Mouse (Mus musculus): ENCODE data around the gene Lysmd2. TPM values are rescaled to one million over a fixed set of nuclear protein-coding genes. Genes with fewer than 3 reads are reported as not detected.
A peak's percentile ranks its signal among the peaks of the same experiment; 100 is the strongest.
"Not testable (repeated sequence)": the region's sequence is repeated elsewhere in the genome, so short reads cannot be mapped to it uniquely, and the experiment has no call there.

Gene Lysmd2
- polyA plus RNA-seq, 1 experiment from 2014 or later: 29.0 TPM

GRCm38 (mm10) chr9:75633603-75634002 is 8.1 kb downstream of the Lysmd2 start:
- H3K9me3 ChIP-seq: no peaks in the 10 kb centered on the region
- WGBS: 93% methylated on average over 8 of the region's 8 CpGs
- no peaks in the 10 kb centered on the region for H3K27me3 ChIP-seq
- no peak overlapping the region for H3K27ac ChIP-seq (replicated peaks)
- H3K4me2 ChIP-seq (replicated peaks): no peak overlapping the region
- no peak for ATAC-seq (replicated peaks)
- no peak overlapping the region for H3K9ac ChIP-seq (replicated peaks)
- no peaks in the 10 kb centered on the region for H3K4me1 ChIP-seq
- H3K36me3 ChIP-seq: no peaks in the 10 kb centered on the region
- H3K4me3 ChIP-seq: no peak overlapping the region

DNA sequence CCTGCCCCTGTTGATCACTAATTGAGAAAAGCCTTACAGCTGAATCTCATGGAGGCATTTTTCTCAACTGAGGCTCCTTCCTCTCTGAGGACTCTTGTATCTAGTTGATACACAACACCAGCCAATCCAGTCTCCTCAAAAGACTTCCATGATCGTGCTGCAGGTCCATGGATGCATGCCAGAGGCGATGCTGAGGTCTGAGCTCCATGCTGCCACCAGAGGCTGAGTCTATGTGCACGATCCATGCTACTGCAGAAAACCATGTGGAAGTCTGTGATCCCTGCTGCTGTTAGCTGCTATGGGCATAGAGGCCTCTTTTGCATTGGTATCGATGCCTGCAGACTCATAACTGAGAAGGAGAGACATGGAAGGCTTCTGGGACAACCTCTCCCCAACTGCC is 8.7 kb downstream of the Lysmd2 start:
- Histone ChIP-seq H3K27me3 (no peaks in the 10 kb centered on the region), H3K4me2 (replicated peaks) (no peak overlapping the region), H3K27ac (replicated peaks) (no peak overlapping the region), H3K9me3 (no peaks in the 10 kb centered on the region), H3K4me3 (no peak overlapping the region), H3K36me3 (no peaks in the 10 kb centered on the region), H3K9ac (replicated peaks) (no peak overlapping the region), H3K4me1 (no peaks in the 10 kb centered on the region)
- WGBS: 80% methylated on average over 4 of the region's 4 CpGs
- no peak for ATAC-seq (replicated peaks)

DNA sequence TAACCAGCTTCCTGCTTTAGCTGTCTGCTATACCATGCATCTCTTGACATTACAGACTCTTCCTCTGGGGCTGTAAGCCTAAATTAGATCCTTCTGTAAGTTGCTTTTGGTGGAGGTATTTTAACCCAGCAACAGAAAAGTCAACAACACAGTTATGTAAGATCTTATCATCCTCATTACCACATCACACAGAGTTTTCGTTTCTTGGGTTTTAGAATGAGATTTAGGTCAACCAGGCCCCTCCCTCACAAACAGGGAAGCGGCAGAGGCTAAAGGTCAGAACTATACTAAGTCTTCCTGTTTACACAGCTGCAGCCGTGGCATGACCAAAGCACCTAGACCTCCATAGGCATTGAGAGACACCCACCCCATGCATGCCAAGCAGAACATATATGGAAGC is 19.9 kb downstream of the Lysmd2 start:
- Histone ChIP-seq H3K36me3 (peaks cover 66% of the 10 kb centered on the region), H3K4me2 (replicated peaks) (no peak overlapping the region), H3K9ac (replicated peaks) (no peak overlapping the region), H3K9me3 (no peaks in the 10 kb centered on the region), H3K27me3 (no peaks in the 10 kb centered on the region), H3K4me3 (no peak overlapping the region), H3K4me1 (no peaks in the 10 kb centered on the region), H3K27ac (replicated peaks) (no peak overlapping the region)
- 89% methylated on average over 3 of the region's 3 CpGs for WGBS
- ATAC-seq (replicated peaks): no peak

DNA sequence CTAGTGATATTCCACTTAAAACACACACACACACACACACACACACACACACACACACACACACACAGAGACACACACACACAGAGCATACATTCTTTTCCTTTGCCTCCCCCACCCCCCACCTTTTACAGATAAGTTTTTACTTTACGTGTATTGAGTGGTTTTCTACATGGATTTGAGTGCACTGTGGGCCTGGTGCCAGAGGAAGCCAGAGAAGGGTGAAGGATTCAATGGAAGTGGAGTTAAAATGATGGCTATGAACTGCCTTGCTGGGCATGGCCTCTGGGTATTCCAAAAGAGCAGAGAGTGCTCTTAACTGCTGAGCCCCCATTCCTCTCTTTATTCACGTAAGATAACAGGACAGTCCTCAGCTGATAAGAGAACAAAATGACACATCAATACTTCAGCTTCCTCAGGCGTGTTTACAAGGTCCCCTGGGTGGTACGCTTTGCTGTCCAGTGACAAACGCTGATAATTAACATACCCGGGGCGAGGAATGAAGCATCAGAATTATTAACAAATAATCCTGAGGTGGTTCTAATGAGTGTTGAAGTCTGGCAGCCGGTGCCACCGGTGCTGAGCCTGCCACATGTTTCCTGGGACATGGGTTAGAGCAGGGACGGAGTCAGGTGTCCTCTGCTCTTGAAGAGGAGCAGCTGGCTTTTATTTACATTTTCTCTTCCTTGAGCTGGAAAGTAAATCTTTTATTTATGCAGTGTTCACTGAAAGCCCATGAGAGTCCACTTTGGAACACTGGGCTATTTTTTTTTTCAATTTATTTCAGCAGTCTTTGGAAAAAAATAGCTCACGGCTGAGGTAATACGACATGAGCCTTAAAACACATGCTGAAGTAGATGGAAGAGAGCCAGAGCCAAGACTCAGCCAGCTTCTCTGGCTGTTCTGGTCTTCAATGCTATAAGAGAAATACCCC is 28.7 kb downstream of the Lysmd2 start:
- 63% methylated on average over 12 of the region's 12 CpGs for WGBS
- no peaks in the 10 kb centered on the region for H3K4me1 ChIP-seq
- peaks cover 68% of the 10 kb centered on the region for H3K36me3 ChIP-seq
- H3K27me3 ChIP-seq: no peaks in the 10 kb centered on the region
- no peak overlapping the region for H3K27ac ChIP-seq (replicated peaks)
- H3K4me2 ChIP-seq (replicated peaks): no peak overlapping the region
- H3K9ac ChIP-seq (replicated peaks): no peak overlapping the region
- H3K9me3 ChIP-seq: no peaks in the 10 kb centered on the region
- no peak overlapping the region for H3K4me3 ChIP-seq
- no peak for ATAC-seq (replicated peaks)

GRCm38 (mm10) chr9:75656456-75656855 is 30.9 kb downstream of the Lysmd2 start:
- not testable (repeated sequence) for H3K4me3 ChIP-seq; H3K9me3 ChIP-seq; H3K9ac ChIP-seq (replicated peaks); ATAC-seq (replicated peaks); H3K4me2 ChIP-seq (replicated peaks); H3K27ac ChIP-seq (replicated peaks); H3K27me3 ChIP-seq; H3K4me1 ChIP-seq
- WGBS: 86% methylated on average over 3 of the region's 3 CpGs
- H3K36me3 ChIP-seq: peaks cover 67% of the 10 kb centered on the region

DNA sequence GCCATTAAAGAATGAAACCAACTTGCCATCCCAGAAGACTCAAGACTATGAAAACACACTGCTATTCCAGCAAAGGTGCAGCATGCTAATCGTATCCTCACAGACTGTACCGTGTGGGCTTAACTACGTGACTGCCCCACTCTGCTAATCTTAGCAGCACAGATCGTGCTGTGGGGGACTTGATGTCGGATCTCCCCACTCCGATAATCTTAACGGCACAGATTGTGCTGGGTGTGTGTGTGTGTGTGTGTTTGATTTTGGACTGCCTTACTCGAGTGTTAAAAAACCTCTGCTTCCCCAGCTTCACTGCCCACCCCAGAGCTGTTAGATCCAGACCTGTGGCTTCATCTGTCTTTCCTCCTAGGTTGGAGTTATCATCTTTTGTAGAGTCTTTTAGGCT is 35.4 kb downstream of the Lysmd2 start:
- no peak for ATAC-seq (replicated peaks)
- Histone ChIP-seq H3K36me3 (peaks cover 70% of the 10 kb centered on the region), H3K4me2 (replicated peaks) (no peak overlapping the region)

GRCm38 (mm10) chr9:75665364-75665763 is 39.8 kb downstream of the Lysmd2 start:
- no peaks in the 10 kb centered on the region for H3K4me1 ChIP-seq
- no peak overlapping the region for H3K27ac ChIP-seq (replicated peaks)
- H3K9me3 ChIP-seq: no peaks in the 10 kb centered on the region
- H3K4me3 ChIP-seq: no peak overlapping the region
- no peaks in the 10 kb centered on the region for H3K27me3 ChIP-seq
- 74% methylated on average over 6 of the region's 6 CpGs for WGBS
- no peak overlapping the region for H3K4me2 ChIP-seq (replicated peaks)
- no peak for ATAC-seq (replicated peaks)
- no peak overlapping the region for H3K9ac ChIP-seq (replicated peaks)
- peaks cover 75% of the 10 kb centered on the region for H3K36me3 ChIP-seq

More for the DNA sequence above, 35.4 kb downstream of the Lysmd2 start:
- Histone ChIP-seq H3K9me3 (no peaks in the 10 kb centered on the region), H3K27me3 (no peaks in the 10 kb centered on the region), H3K4me1 (no peaks in the 10 kb centered on the region), H3K4me3 (no peak overlapping the region), H3K9ac (replicated peaks) (no peak overlapping the region), H3K27ac (replicated peaks) (no peak overlapping the region)
- WGBS: 97% methylated on average over 8 of the region's 8 CpGs

GRCm38 (mm10) chr9:75666612-75667011 is 41.1 kb downstream of the Lysmd2 start:
- Histone ChIP-seq H3K36me3 (peaks cover 71% of the 10 kb centered on the region), H3K4me2 (replicated peaks) (no peak overlapping the region), H3K9me3 (no peaks in the 10 kb centered on the region), H3K27ac (replicated peaks) (0 out of 2 replicates have a peak overlapping the region, but pooled peaks have one; percentile 1), H3K4me3 (no peak overlapping the region), H3K27me3 (no peaks in the 10 kb centered on the region), H3K9ac (replicated peaks) (no peak overlapping the region), H3K4me1 (no peaks in the 10 kb centered on the region)
- WGBS: 87% methylated on average over 5 of the region's 5 CpGs
- ATAC-seq (replicated peaks): no peak

GRCm38 (mm10) chr9:75672769-75673168 is 47.2 kb downstream of the Lysmd2 start:
- H3K9ac ChIP-seq (replicated peaks): no peak overlapping the region
- no peaks in the 10 kb centered on the region for H3K9me3 ChIP-seq
- ATAC-seq (replicated peaks): 0 out of 2 replicates have a peak, but pooled peaks have one; percentile 46
- H3K27me3 ChIP-seq: no peaks in the 10 kb centered on the region
- H3K4me2 ChIP-seq (replicated peaks): no peak overlapping the region
- H3K36me3 ChIP-seq: peaks cover 80% of the 10 kb centered on the region
- no peak overlapping the region for H3K27ac ChIP-seq (replicated peaks)
- no peaks in the 10 kb centered on the region for H3K4me1 ChIP-seq
- WGBS: 50% methylated on average over 6 of the region's 6 CpGs
- no peak overlapping the region for H3K4me3 ChIP-seq

- H3K27me3 ChIP-seq: no peaks in the 10 kb centered on the region
- H3K9me3 ChIP-seq: no peaks in the 10 kb centered on the region
- 0 out of 2 replicates have a peak, but pooled peaks cover 2% of the 10 kb centered on the region for H3K4me1 ChIP-seq
- WGBS: 82% methylated on average over 7 of the region's 7 CpGs
- no peak overlapping the region for H3K27ac ChIP-seq (replicated peaks)
- peaks cover 77% of the 10 kb centered on the region for H3K36me3 ChIP-seq
- H3K4me3 ChIP-seq: no peak overlapping the region
- ATAC-seq (replicated peaks): no peak
- H3K9ac ChIP-seq (replicated peaks): no peak overlapping the region
- H3K4me2 ChIP-seq (replicated peaks): no peak overlapping the region
Measured at GRCm38 (mm10) chr9:75676226-75676625, 50.7 kb downstream of the Lysmd2 start.

GRCm38 (mm10) chr9:75678341-75678740 is 52.8 kb downstream of the Lysmd2 start:
- peaks cover 10% of the 10 kb centered on the region for H3K4me1 ChIP-seq
- no peak overlapping the region for H3K9ac ChIP-seq (replicated peaks)
- ATAC-seq (replicated peaks): no peak
- 84% methylated on average over 7 of the region's 7 CpGs for WGBS
- no peaks in the 10 kb centered on the region for H3K9me3 ChIP-seq
- H3K4me2 ChIP-seq (replicated peaks): no peak overlapping the region
- peaks cover 66% of the 10 kb centered on the region for H3K36me3 ChIP-seq
- no peaks in the 10 kb centered on the region for H3K27me3 ChIP-seq
- no peak overlapping the region for H3K4me3 ChIP-seq
- H3K27ac ChIP-seq (replicated peaks): no peak overlapping the region

- no peak overlapping the region for H3K9ac ChIP-seq (replicated peaks)
- H3K27me3 ChIP-seq: no peaks in the 10 kb centered on the region
- H3K9me3 ChIP-seq: no peaks in the 10 kb centered on the region
- H3K4me3 ChIP-seq: no peak overlapping the region
- 62% methylated on average over 4 of the region's 4 CpGs for WGBS
- peaks cover 13% of the 10 kb centered on the region for H3K4me1 ChIP-seq
- peaks cover 54% of the 10 kb centered on the region for H3K36me3 ChIP-seq
- no peak overlapping the region for H3K27ac ChIP-seq (replicated peaks)
- ATAC-seq (replicated peaks): no peak
- H3K4me2 ChIP-seq (replicated peaks): no peak overlapping the region
Measured at GRCm38 (mm10) chr9:75679629-75680028, 54.1 kb downstream of the Lysmd2 start.
